Mouse (Mus musculus): Measurements from ENCODE around the gene Gnai2.

- no peak for TF ChIP-seq CTCF (IDR thresholded peaks at IDR 0.05; ENCODE audit: borderline replicate concordance, insufficient read depth, low read length)
- TF ChIP-seq POLR2A (IDR thresholded peaks at IDR 0.05; ENCODE audit: low read depth, low read length), result no peak
These were observed 16.2 kb downstream of the Gnai2 start for GRCm38 (mm10) chr9:107618778-107619545.

Measured in embryonic fibroblast, embryonic 13.5 days (primary cell).